Mouse (Mus musculus): ENCODE measurements around the gene Hoxa6.

- TF ChIP-seq CTCF (IDR thresholded peaks at IDR 0.05; ENCODE audit: low read depth, low read length): no peak
- TF ChIP-seq POLR2A (IDR thresholded peaks at IDR 0.05; ENCODE audit: extremely low read depth, insufficient read depth, low read length): no peak
These were observed 27.3 kb upstream of the Hoxa6 start for GRCm38 (mm10) chr6:52235866-52236265.
